Mouse (Mus musculus) hindbrain, embryonic 15.5 days (tissue): ENCODE results near the gene Rraga. TPM values are rescaled to one million over a fixed set of nuclear protein-coding genes. Genes with fewer than 3 reads are reported as not detected.

Experiments used
- ATAC-seq: fragments of 200-750 bp; cut with Nextera tagmentation; 2 replicates; pipeline ENCODE4 v1.8.0; 2017; ENCODE audit warnings: low read depth, moderate number of reproducible peaks, moderate TSS enrichment; ENCODE audit not compliant: low FRiP score
- H3K27ac ChIP-seq: fragments of 300-500 bp; sonication (generic); replicated peaks from 2 replicates; pipeline ENCODE4 v1.5.1; 2015; ENCODE audit warnings: mild to moderate bottlenecking, inconsistent platforms
- H3K27me3 ChIP-seq: fragments of 300-500 bp; sonication (generic); 2 replicates; pipeline ENCODE4 v1.6.1; 2015; ENCODE audit warnings: control low read depth, inconsistent platforms
- H3K36me3 ChIP-seq: fragments of 300-500 bp; sonication (generic); 2 replicates; pipeline ENCODE4 v1.6.1; 2015; ENCODE audit warnings: control low read depth, inconsistent platforms
- H3K4me1 ChIP-seq: fragments of 300-500 bp; sonication (generic); replicated peaks from 2 replicates; pipeline ENCODE4 v1.6.1; 2015; ENCODE audit warnings: control low read depth, inconsistent platforms
- H3K4me2 ChIP-seq: fragments of 300-500 bp; sonication (generic); 2 replicates; pipeline ENCODE4 v1.6.1; 2015; ENCODE audit warnings: moderate library complexity, mild to moderate bottlenecking, inconsistent platforms
- H3K4me3 ChIP-seq: fragments of 300-500 bp; sonication (generic); 2 replicates; pipeline ENCODE4 v1.5.1; 2015; ENCODE audit warnings: mild to moderate bottlenecking, inconsistent platforms
- H3K9ac ChIP-seq: fragments of 300-500 bp; sonication (generic); 2 replicates; pipeline ENCODE4 v1.6.1; 2015; ENCODE audit warnings: inconsistent platforms
- H3K9me3 ChIP-seq: fragments of 300-500 bp; sonication (generic); 2 replicates; pipeline ENCODE4 v1.6.1; 2016; ENCODE audit warnings: control low read depth, inconsistent platforms
- WGBS: fragments of 180-500 bp; shearing (Covaris S2); methylation state at CpG from one replicate; pipeline ENCODE4 v1.1.7; 2015; 5-methylcytosine and 5-hydroxymethylcytosine counted together
- polyA plus RNA-seq: library from polyadenylated mRNA; unstranded; fragments of >200 nt; fragmentation: Nextera tagmentation; extraction: Ambion mirVana; gene quantifications from 2 replicates; pipeline ENCODE4 v1.2.1, GENCODE M21; 2015

Gene Rraga
- polyA plus RNA-seq, result 104 and 111 TPM in 2 replicates

GRCm38 (mm10) chr4:86575283-86575983 lies at the start of gene Rraga:
TSS of gene Rraga (plus strand) at chr4:86575668.
- WGBS, result under 1% methylated on average over 53 of the region's 53 CpGs
- Histone ChIP-seq H3K4me2 (peak within 1 kb of the TSS; percentile 92), H3K36me3 (peaks cover 3% of the 10 kb centered on the region; the same call in 1 of the 2 replicates), H3K9ac (peak within 1 kb of the TSS; percentile 92), H3K27ac (peak within 1 kb of the TSS; percentile 94), H3K4me1 (peaks cover 30% of the 10 kb centered on the region), H3K27me3 (no peaks in the 10 kb centered on the region), H3K9me3 (no peaks in the 10 kb centered on the region), H3K4me3 (peak within 1 kb of the TSS; percentile 74)
- peak; percentile 98 for ATAC-seq

GRCm38 (mm10) chr4:86527162-86528136 lies 48.0 kb upstream of the Rraga start:
- Histone ChIP-seq H3K27me3 (no peaks in the 10 kb centered on the region), H3K27ac (no peak overlapping the region), H3K4me3 (no peak overlapping the region), H3K36me3 (no peaks in the 10 kb centered on the region), H3K9ac (no peak overlapping the region), H3K4me1 (no peaks in the 10 kb centered on the region), H3K9me3 (no peaks in the 10 kb centered on the region), H3K4me2 (no peak overlapping the region)
- ATAC-seq, result no peak
- 80% methylated on average over 11 of the region's 11 CpGs for WGBS

GRCm38 (mm10) chr4:86529161-86529560 lies 46.3 kb upstream of the Rraga start:
- no peak for ATAC-seq
- Histone ChIP-seq H3K4me1 (no peaks in the 10 kb centered on the region), H3K4me3 (no peak overlapping the region), H3K27ac (no peak overlapping the region), H3K27me3 (no peaks in the 10 kb centered on the region), H3K9me3 (no peaks in the 10 kb centered on the region), H3K4me2 (no peak overlapping the region), H3K9ac (no peak overlapping the region), H3K36me3 (no peaks in the 10 kb centered on the region)
- WGBS, result 72% methylated on average over 6 of the region's 6 CpGs

- Histone ChIP-seq H3K9me3 (no peaks in the 10 kb centered on the region), H3K27me3 (no peaks in the 10 kb centered on the region), H3K27ac (no peak overlapping the region), H3K4me2 (no peak overlapping the region), H3K4me3 (no peak overlapping the region), H3K4me1 (no peaks in the 10 kb centered on the region), H3K36me3 (no peaks in the 10 kb centered on the region), H3K9ac (no peak overlapping the region)
- no peak for ATAC-seq
- 75% methylated on average over 8 of the region's 8 CpGs for WGBS
Observed at GRCm38 (mm10) chr4:86533406-86534090, 41.9 kb upstream of the Rraga start.

GRCm38 (mm10) chr4:86534091-86534481 lies 41.4 kb upstream of the Rraga start:
- no peak overlapping the region for H3K4me3 ChIP-seq
- WGBS, result 68% methylated on average over 5 of the region's 5 CpGs

GRCm38 (mm10) chr4:86537972-86538371 lies 37.5 kb upstream of the Rraga start:
- Histone ChIP-seq H3K27me3 (no peaks in the 10 kb centered on the region), H3K4me3 (no peak overlapping the region), H3K9ac (no peak overlapping the region), H3K36me3 (no peaks in the 10 kb centered on the region), H3K9me3 (no peaks in the 10 kb centered on the region), H3K4me1 (no peaks in the 10 kb centered on the region), H3K27ac (no peak overlapping the region), H3K4me2 (no peak overlapping the region)
- 45% methylated on average over 4 of the region's 4 CpGs for WGBS
- no peak for ATAC-seq

More at GRCm38 (mm10) chr4:86534091-86534481, 41.4 kb upstream of the Rraga start:
- H3K9me3 ChIP-seq, result no peaks in the 10 kb centered on the region
- H3K4me2 ChIP-seq, result no peak overlapping the region
- no peaks in the 10 kb centered on the region for H3K36me3 ChIP-seq
- H3K27me3 ChIP-seq, result no peaks in the 10 kb centered on the region
- H3K9ac ChIP-seq, result no peak overlapping the region
- no peak overlapping the region for H3K27ac ChIP-seq
- ATAC-seq, result no peak
- no peaks in the 10 kb centered on the region for H3K4me1 ChIP-seq

GRCm38 (mm10) chr4:86538936-86539335 lies 36.5 kb upstream of the Rraga start:
- no peaks in the 10 kb centered on the region for H3K36me3 ChIP-seq
- no peaks in the 10 kb centered on the region for H3K9me3 ChIP-seq
- no peak for ATAC-seq
- no peak overlapping the region for H3K4me2 ChIP-seq
- H3K4me3 ChIP-seq, result no peak overlapping the region
- WGBS, result 96% methylated on average over 5 of the region's 5 CpGs
- no peak overlapping the region for H3K9ac ChIP-seq
- H3K27me3 ChIP-seq, result no peaks in the 10 kb centered on the region
- no peaks in the 10 kb centered on the region for H3K4me1 ChIP-seq
- H3K27ac ChIP-seq, result no peak overlapping the region

- no peaks in the 10 kb centered on the region for H3K27me3 ChIP-seq
- no peak for ATAC-seq
- H3K27ac ChIP-seq, result no peak overlapping the region
- no peak overlapping the region for H3K4me2 ChIP-seq
- H3K9me3 ChIP-seq, result no peaks in the 10 kb centered on the region
- no peak overlapping the region for H3K9ac ChIP-seq
- no peaks in the 10 kb centered on the region for H3K36me3 ChIP-seq
- WGBS, result 64% methylated on average over 1 of the region's 1 CpGs
- H3K4me3 ChIP-seq, result no peak overlapping the region
- H3K4me1 ChIP-seq, result no peaks in the 10 kb centered on the region
Observed at GRCm38 (mm10) chr4:86541573-86541972, 33.9 kb upstream of the Rraga start.

- Histone ChIP-seq H3K27ac (no peak overlapping the region), H3K4me2 (no peak overlapping the region), H3K9me3 (no peaks in the 10 kb centered on the region), H3K9ac (no peak overlapping the region), H3K27me3 (no peaks in the 10 kb centered on the region), H3K4me1 (no peaks in the 10 kb centered on the region), H3K36me3 (no peaks in the 10 kb centered on the region), H3K4me3 (no peak overlapping the region)
- ATAC-seq, result no peak
- WGBS, result 47% methylated on average over 3 of the region's 3 CpGs
Observed at GRCm38 (mm10) chr4:86543999-86544398, 31.5 kb upstream of the Rraga start.

GRCm38 (mm10) chr4:86545615-86546014 lies 29.9 kb upstream of the Rraga start:
- Histone ChIP-seq H3K9ac (no peak overlapping the region), H3K4me3 (no peak overlapping the region), H3K27me3 (no peaks in the 10 kb centered on the region), H3K4me1 (no peaks in the 10 kb centered on the region), H3K27ac (no peak overlapping the region), H3K36me3 (no peaks in the 10 kb centered on the region), H3K9me3 (no peaks in the 10 kb centered on the region), H3K4me2 (no peak overlapping the region)
- 58% methylated on average over 5 of the region's 5 CpGs for WGBS
- no peak for ATAC-seq

- H3K4me2 ChIP-seq, result no peak overlapping the region
- no peak for ATAC-seq
- no peak overlapping the region for H3K9ac ChIP-seq
- no peaks in the 10 kb centered on the region for H3K9me3 ChIP-seq
- no peaks in the 10 kb centered on the region for H3K36me3 ChIP-seq
- H3K4me3 ChIP-seq, result no peak overlapping the region
- no peaks in the 10 kb centered on the region for H3K27me3 ChIP-seq
- H3K4me1 ChIP-seq, result no peaks in the 10 kb centered on the region
- H3K27ac ChIP-seq, result no peak overlapping the region
- 93% methylated on average over 9 of the region's 9 CpGs for WGBS
Observed at GRCm38 (mm10) chr4:86548332-86548731, 27.1 kb upstream of the Rraga start.
